Mouse (Mus musculus) megakaryocyte, embryonic 14.5 days (primary cell): Measurements from ENCODE around the gene Cldn3. TPM values are rescaled to one million over a fixed set of nuclear protein-coding genes. Genes with fewer than 3 reads are reported as not detected.

Source experiments
- H3K27me3 ChIP-seq: replicated peaks from 2 replicates; pipeline ENCODE3; 2012; ENCODE audit warnings: inconsistent platforms
- H3K36me3 ChIP-seq: replicated peaks from 2 replicates; pipeline ENCODE3; 2012; ENCODE audit warnings: low read length, inconsistent platforms, mixed read lengths
- H3K4me1 ChIP-seq: 2 replicates; pipeline ENCODE4 v1.6.1; 2012; ENCODE audit warnings: inconsistent platforms
- H3K4me3 ChIP-seq: replicated peaks from 2 replicates; pipeline ENCODE3; 2012; ENCODE audit warnings: moderate library complexity, mild to moderate bottlenecking, inconsistent platforms
- H3K9me3 ChIP-seq: 2 replicates; pipeline ENCODE4 v1.6.1; 2012; ENCODE audit warnings: inconsistent platforms
- FLI1 ChIP-seq: IDR thresholded peaks from 2 replicates; pipeline ENCODE4 v1.6.1; 2012; ENCODE audit warnings: low read length, inconsistent platforms, mixed read lengths
- GATA1 ChIP-seq: IDR thresholded peaks from 3 replicates; pipeline ENCODE4 v1.6.1; 2012; ENCODE audit warnings: mixed read lengths, low read length, inconsistent platforms, borderline replicate concordance
- polyA plus RNA-seq: library from polyadenylated mRNA; stranded (reverse); fragments of >175 nt; gene quantifications from 2 replicates; pipeline ENCODE4 v1.2.3, GENCODE M21; 2012; ENCODE audit warnings: low replicate concordance; ENCODE audit not compliant: insufficient read depth

The Cldn3 gene
- polyA plus RNA-seq, 1 experiment = 0.64 TPM

- H3K27me3 ChIP-seq = peaks cover 37% of the 10 kb centered on the region
- peak overlapping the region; percentile 44 for H3K4me3 ChIP-seq
- no peaks in the 10 kb centered on the region for H3K36me3 ChIP-seq
- no peak for TF ChIP-seq GATA1
- TF ChIP-seq FLI1 = no peak
- H3K9me3 ChIP-seq = no peaks in the 10 kb centered on the region
- peaks cover 10% of the 10 kb centered on the region; the same call in 1 of the 2 replicates for H3K4me1 ChIP-seq
Observed at GRCm38 (mm10) chr5:135001309-135001708, 15.3 kb downstream of the Cldn3 start.

GRCm38 (mm10) chr5:135002151-135002550 is 16.1 kb downstream of the Cldn3 start:
- Histone ChIP-seq H3K4me1 (peaks cover 10% of the 10 kb centered on the region; the same call in 1 of the 2 replicates), H3K4me3 (no peak overlapping the region), H3K36me3 (no peaks in the 10 kb centered on the region), H3K27me3 (peaks cover 36% of the 10 kb centered on the region), H3K9me3 (no peaks in the 10 kb centered on the region)
- TF ChIP-seq GATA1 (no peak), FLI1 (no peak)

- H3K9me3 ChIP-seq = no peaks in the 10 kb centered on the region
- no peak for TF ChIP-seq GATA1
- TF ChIP-seq FLI1 = no peak
- peaks cover 12% of the 10 kb centered on the region for H3K27me3 ChIP-seq
- H3K36me3 ChIP-seq = peaks cover 18% of the 10 kb centered on the region
- H3K4me1 ChIP-seq = peaks cover 42% of the 10 kb centered on the region
- peak overlapping the region; percentile 94 for H3K4me3 ChIP-seq
Observed at GRCm38 (mm10) chr5:135007802-135008571, 22.0 kb downstream of the Cldn3 start.

- Histone ChIP-seq H3K9me3 (no peaks in the 10 kb centered on the region), H3K27me3 (peaks cover 11% of the 10 kb centered on the region), H3K4me3 (peak within 1 kb of the TSS; percentile 94), H3K36me3 (peaks cover 18% of the 10 kb centered on the region), H3K4me1 (peaks cover 44% of the 10 kb centered on the region)
- no peak for TF ChIP-seq GATA1
- no peak for TF ChIP-seq FLI1
Observed at GRCm38 (mm10) chr5:135008671-135009589, 22.9 kb downstream of the Cldn3 start, which contains the start of gene Abhd11. Abhd11 (plus strand) TSS chr5:135009152.

- peaks cover 44% of the 10 kb centered on the region for H3K4me1 ChIP-seq
- H3K4me3 ChIP-seq = peak overlapping the region; percentile 94
- no peaks in the 10 kb centered on the region for H3K9me3 ChIP-seq
- H3K36me3 ChIP-seq = peaks cover 18% of the 10 kb centered on the region
- TF ChIP-seq FLI1 (no peak), GATA1 (no peak)
- peaks cover 10% of the 10 kb centered on the region for H3K27me3 ChIP-seq
Observed at GRCm38 (mm10) chr5:135009590-135010319, 23.7 kb downstream of the Cldn3 start.

- Histone ChIP-seq H3K36me3 (peaks cover 18% of the 10 kb centered on the region), H3K4me3 (peak overlapping the region; percentile 94), H3K4me1 (peaks cover 47% of the 10 kb centered on the region), H3K27me3 (peaks cover 5% of the 10 kb centered on the region), H3K9me3 (no peaks in the 10 kb centered on the region)
- no peak for TF ChIP-seq FLI1
- no peak for TF ChIP-seq GATA1
Observed at GRCm38 (mm10) chr5:135010320-135010709, 24.3 kb downstream of the Cldn3 start.

- no peak for TF ChIP-seq FLI1
- no peak for TF ChIP-seq GATA1
- no peaks in the 10 kb centered on the region for H3K9me3 ChIP-seq
Observed at GRCm38 (mm10) chr5:135010841-135011743, 25.1 kb downstream of the Cldn3 start.

GRCm38 (mm10) chr5:135011809-135012613 is 26.0 kb downstream of the Cldn3 start:
- Histone ChIP-seq H3K4me3 (peak overlapping the region; percentile 1), H3K9me3 (no peaks in the 10 kb centered on the region), H3K36me3 (peaks cover 18% of the 10 kb centered on the region), H3K4me1 (peaks cover 57% of the 10 kb centered on the region), H3K27me3 (no peaks in the 10 kb centered on the region)
- TF ChIP-seq FLI1 = no peak
- TF ChIP-seq GATA1 = no peak

More at GRCm38 (mm10) chr5:135010841-135011743, 25.1 kb downstream of the Cldn3 start:
- Histone ChIP-seq H3K27me3 (peaks cover 1% of the 10 kb centered on the region), H3K4me1 (peaks cover 54% of the 10 kb centered on the region), H3K36me3 (peaks cover 18% of the 10 kb centered on the region), H3K4me3 (peak overlapping the region; percentile 94)
